Mouse (Mus musculus): ENCODE results near the gene Ergic1.

The Ergic1 gene

DNA sequence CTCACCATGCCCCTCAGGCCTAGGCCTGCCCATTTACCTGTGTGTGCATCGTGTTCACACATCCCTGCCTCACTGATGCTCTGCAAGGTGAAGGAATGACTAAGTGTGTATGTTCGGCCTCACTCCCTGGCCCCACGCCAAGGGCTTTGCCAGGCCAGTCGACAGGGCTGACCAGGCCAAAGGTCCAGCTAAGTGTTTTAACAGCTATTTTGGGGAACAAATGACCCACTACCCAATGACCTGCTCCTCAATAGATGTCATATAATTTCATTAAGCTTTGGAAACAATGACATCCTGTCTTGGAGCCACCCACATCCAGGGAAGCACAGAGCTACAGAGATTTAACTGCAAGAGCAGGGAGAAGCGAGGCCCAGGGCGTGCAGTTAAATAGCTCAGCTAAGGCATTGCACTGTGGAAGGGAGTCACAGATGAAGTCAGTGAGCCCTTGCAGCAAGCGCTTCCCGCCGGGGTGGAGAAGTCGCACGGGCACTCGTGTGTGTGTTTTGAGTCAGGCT lies 41.1 kb downstream of the Ergic1 start:
- no peak for DNase-seq

DNA sequence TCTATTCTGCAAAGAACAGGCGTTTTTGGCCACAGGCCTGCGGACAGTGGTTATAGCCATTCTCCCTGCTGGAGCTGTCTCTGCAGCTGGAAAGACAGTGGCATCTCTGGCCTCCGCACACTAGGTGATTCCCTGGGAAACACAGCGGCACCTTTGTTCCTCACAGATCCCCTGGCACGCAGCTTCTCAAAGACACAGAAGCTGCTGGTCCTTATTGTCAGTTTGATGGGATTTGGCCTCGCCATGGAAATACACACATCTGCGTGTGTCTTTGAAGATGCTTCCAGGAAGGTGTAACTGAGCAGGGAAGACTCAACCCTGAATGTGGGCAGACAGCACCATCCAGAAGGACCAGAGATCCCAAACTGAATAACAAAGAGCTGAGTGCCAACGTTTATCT lies 42.0 kb downstream of the Ergic1 start:
- no peak for DNase-seq

- no peak for DNase-seq
These were observed 44.3 kb downstream of the Ergic1 start for GRCm38 (mm10) chr17:26605636-26606035.

DNA sequence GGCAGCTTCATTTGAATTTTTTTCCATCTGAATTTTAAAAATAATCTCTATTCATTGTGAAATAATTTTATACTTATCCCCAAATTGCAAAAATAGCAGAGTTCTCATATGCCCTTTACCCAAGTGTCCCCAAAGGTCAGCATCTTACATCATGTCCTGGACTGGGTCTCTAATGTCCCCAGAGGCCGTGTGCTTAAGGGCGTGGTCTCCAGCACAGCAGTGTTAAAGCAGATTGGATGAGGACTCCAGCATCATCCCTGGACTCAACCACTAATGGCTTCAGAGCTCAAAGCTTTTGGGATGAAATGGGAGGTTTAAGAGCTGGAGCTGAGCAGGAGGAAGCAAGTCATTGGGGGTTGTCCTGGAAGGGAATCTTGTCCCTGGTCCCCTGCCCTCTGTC lies 45.2 kb downstream of the Ergic1 start:
- DNase-seq, result no peak

DNA sequence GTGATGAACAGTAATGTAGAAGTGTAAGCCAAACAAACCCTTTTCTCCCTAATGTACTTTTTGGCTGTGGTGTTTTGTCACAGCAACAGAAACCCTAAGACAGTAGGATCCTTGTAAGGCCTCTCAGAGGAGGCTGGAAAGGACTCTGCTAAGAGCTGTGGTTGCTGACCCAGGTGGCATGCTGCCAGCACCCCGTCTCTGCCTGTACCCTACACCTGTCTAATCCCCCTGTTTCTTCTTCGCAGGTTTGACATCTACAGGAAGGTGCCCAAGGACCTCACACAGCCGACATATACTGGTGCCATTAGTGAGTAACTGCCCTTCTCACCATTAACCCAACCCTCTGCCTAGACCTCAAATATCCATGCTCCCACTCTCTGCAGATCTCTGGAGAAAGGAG lies 47.1 kb downstream of the Ergic1 start:
- DNase-seq, result no peak

- DNase-seq, result no peak
These were observed 47.6 kb downstream of the Ergic1 start for GRCm38 (mm10) chr17:26608877-26609276.

- DNase-seq, result no peak
These were observed 48.5 kb downstream of the Ergic1 start for GRCm38 (mm10) chr17:26609820-26610219.

DNA sequence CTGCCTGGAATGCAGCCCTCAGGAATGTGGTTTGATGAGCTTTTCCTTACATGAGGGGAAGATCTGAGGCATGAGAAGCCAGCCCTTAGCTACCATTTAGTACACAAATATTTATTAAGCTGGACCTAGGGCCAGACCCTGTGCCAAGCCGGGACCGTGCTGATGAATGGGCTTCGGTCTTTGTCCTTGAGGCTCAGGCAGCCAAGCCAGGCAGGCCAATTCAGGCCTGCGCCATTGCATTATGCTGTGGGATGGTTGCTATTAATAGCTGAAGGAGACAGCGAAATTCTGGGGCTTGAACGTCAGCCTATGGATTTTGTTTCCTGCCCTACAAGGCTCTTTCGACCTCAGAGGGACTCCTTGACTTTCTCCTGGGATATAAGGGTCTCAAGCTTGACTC lies 50.0 kb downstream of the Ergic1 start:
- no peak for DNase-seq

DNA sequence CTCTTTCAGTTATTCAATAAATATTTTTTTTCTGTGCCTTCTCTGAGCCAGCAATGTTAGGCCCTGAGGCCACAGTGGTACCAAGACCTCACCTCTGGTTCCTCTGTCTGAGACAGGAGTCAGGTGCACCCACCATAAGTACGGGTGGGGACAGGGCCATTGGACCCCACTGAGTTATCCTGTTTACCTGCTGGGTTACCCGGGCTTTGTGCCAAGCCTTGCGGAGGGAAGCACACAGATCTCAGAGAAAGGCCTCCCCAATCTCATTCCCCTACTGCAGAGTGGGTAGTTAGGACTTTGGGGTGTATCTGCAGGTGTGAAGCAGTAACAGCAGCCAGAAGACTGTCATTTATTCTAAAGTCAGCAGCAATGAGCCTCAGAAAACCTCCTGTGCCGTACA lies 50.6 kb downstream of the Ergic1 start:
- DNase-seq, result no peak

DNA sequence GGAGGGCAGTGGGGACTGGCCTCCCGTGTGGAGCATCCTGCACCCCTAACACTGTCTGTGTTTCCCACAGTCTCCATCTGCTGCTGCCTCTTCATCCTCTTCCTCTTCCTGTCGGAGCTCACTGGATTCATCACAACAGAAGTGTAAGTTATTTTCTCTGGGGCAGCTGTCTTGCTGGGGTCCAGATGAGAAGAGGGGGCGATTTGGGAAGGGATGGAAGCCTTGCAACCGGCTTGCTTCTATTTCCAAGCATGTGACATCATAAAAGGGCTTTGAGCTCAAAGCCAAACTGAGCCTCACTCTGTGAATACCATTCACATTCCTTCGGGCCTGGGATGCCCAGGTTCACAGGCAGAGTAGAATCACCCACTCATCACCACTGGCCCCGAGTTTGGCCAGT lies 53.0 kb downstream of the Ergic1 start:
- no peak for DNase-seq

GRCm38 (mm10) chr17:26614708-26615486 lies 53.6 kb downstream of the Ergic1 start:
- no peak for DNase-seq

DNA sequence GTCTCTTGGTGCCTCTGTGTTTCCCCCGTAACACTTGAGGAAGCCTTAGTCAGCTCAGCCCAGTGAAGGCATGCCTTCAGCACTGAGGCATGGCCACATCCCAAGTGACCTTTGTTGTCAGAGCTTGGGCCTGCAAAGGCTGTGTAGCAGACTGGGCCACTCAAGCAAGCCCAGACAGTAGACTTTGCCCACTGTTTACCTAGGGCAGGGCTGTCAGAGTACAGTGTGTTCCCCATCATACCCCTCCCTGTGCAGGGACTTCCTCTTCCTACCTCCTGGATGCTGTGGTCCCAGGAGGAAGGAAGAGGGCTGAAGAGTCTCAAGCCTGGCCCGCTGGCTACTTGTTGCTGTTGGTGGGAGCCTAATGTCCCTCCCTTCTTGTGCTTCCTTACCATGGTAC lies 55.4 kb downstream of the Ergic1 start:
- DNase-seq, result no peak

DNA sequence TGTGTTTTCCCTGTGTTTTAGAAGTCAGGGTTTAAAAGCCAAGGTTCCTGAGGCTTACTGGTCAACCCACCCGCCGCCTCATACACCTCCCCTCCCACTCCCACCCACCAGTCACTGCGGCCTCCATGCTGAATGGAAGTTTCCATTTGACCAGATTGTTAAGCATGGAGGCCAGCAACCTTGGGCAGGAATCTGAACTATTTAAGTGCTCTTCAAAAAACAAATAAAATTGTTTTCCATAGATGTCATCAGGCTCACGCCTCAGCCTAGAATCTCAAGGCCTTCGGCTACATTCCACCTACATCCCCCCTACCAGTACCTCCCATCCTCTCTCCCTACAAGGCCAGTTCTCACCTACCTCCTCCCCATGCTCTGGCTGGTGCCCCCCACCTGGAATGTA lies 57.2 kb downstream of the Ergic1 start:
- no peak for DNase-seq

DNA sequence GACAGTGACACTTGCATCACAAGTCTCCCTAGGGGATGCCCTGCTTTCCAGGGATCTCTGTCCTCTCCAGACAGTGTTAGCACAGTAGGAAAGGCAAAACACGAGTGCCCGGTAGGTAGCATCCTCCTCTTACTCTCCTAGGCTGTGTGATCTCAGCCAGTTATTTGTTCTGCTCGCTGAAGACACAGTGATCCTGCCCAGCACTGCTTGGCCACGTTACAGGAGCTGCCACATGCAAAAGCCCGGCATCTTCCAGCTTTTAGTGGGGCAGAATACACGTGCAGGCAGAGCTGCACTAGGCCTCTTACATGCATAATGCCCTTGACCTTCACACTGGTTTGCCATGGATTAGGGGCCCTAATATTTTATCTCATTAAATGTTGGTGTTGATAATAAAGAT lies 58.3 kb downstream of the Ergic1 start:
- DNase-seq, result no peak

DNA sequence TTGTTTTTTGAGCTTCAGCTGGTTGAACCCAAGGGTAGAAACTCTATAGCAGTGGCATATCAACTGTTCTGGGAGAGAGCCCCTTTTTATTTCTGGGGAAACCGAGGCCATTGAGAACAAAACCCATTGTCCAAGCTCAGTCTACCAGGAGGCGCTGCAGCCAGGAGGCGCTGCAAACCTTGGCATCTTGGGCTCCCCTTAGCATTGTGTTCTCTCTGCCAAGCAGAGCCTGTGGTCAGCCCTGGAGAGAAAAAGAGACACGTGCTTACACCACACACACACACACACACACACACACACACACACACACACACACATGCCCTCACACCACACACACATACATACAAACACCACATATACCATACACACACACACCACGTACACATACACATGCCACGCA lies 59.0 kb downstream of the Ergic1 start:
- DNase-seq, result no peak

GRCm38 (mm10) chr17:26620786-26621766 lies 59.8 kb downstream of the Ergic1 start:
- DNase-seq, result no peak

DNA sequence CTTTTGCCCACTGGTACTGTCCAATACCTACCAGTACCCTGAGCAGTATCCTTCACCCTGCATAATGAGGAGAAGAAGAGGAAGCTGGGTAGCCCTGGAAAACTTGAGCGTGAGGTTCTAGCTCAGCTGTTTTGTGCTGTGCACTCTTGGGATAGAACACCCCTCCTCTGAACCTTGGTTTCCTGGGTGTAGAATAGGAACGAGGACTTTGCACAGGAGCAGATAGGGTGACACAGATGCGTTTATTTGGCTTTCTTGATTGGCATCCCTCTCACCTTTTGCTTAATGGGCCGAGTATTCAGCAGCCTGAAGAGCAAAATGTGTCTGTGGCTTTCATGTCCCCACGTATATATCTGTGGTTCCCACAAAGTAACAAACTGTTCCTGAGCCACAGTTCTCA lies 60.6 kb downstream of the Ergic1 start:
- DNase-seq, result no peak

- DNase-seq, result no peak
These were observed 62.7 kb downstream of the Ergic1 start for GRCm38 (mm10) chr17:26623991-26624390.

DNA sequence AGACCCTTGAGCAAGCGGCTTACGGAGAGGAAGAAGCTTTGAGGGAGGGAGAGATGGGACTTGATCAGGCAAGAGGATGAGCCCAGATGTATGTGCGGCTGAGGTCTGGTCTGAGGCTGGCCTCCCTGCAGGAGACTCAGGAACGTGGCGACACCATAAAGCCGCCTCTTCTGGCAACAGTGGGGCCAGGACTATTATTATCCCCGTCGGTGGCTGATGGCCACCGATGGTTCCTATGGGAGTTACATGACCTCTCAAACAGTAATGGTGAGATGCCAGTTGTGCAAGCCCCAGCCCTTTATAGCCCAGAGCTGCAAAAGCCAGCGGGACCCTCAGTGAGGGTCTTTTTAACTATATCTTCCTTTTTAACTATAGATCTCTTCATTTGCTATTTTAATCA lies 63.7 kb downstream of the Ergic1 start:
- DNase-seq, result no peak

DNA sequence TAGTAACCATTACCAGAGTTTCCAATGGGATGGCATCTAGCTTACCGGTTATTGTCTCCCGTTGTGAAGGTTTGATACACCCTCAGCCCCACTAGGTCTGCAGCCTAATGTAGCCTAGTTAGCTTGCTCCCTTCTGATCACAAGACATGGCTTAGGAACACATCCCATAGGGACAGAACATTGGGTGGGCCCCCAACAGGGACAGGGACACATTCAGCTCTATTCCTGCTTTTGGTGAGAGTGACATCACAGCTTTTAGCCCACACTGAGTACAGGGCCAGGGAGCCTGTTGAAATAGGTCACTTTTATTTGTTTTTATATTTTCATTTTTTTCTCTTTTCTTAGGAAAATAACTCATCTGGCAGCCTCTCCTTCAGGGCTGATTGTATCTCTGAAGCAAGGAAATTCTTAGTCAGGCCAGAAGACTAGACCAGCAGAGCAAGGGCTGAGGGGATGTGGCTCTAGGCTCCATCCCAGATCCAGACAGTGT lies 64.3 kb downstream of the Ergic1 start:
- DNase-seq, result no peak

DNA sequence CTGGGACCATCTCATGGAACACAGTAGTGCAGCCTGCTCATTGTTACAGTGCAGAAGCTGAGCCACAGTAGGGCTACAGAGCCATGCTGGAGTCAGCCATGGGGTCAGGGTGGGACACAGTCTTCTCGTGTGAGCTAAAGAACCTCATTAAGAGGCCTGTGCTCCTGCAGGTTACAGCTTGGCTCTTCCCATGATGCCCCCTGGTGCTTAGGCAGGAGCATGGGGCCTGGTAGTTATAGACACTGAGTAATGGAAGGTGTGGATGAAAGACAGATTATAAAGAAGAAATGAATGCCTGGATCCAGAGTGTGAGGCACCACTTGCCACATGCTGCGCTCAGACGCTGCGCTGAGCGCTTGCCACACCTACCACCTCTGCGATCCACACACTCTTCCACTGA lies 67.2 kb downstream of the Ergic1 start:
- DNase-seq, result no peak

GRCm38 (mm10) chr17:26628936-26629335 lies 67.6 kb downstream of the Ergic1 start:
- DNase-seq, result no peak

DNA sequence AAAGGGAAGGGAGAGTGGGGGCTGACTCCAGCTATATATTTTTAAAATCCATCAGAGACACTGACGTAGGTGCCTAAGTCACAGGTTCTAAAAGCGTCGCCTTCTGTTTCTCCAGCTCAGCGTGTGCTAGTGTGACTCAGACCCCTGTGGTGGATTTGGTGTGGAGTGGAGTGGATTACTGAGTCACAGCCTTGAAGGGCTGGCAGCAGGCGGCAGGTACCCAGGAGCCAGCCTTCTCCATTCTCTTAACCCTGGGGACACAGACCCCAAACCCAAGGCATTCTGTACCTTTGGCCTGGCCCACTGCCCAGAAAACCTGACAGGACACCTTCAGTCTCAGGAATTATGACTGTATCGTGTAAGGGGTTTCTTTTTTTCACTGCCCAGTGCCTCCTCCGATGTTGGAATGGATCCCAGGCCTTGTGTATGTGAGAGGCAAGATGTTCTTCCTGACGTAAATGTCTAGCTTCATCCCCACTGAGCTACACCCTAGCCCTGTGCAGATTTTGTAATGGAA lies 70.6 kb downstream of the Ergic1 start:
- no peak for DNase-seq
